Mouse (Mus musculus) layer of hippocampus, postnatal 14 days (tissue): ENCODE data around the gene Eef2. TPM values are rescaled to one million over a fixed set of nuclear protein-coding genes. Genes with fewer than 3 reads are reported as not detected.

Experiments
- total RNA-seq, 2 experiments: library from RNA; stranded (reverse); gene quantifications; 2 replicates each; pipeline ENCODE4 v1.2.3; 2021

Gene Eef2
- total RNA-seq, 2 experiments from 2014 or later, result 1,016 to 1,032 TPM

Other genes starting within 250 kb of the Eef2 start
- 10 to 100 TPM; 14.0 to 17.6 TPM for gene Gadd45b, start 246.6 kb upstream of the Eef2 start, total RNA-seq
- 100 to 1,000 TPM; 170 to 173 TPM for gene Gng7, start 161.7 kb upstream of the Eef2 start, total RNA-seq
- gene Diras1, start 151.0 kb upstream of the Eef2 start, total RNA-seq, result 100 to 1,000 TPM; 100 to 105 TPM
- gene Slc39a3, start 139.2 kb upstream of the Eef2 start, total RNA-seq, result 10 to 100 TPM; 63.9 to 70.2 TPM
- gene Sgta, start 116.5 kb upstream of the Eef2 start, total RNA-seq, result 100 to 1,000 TPM; 169 to 174 TPM
- 10 to 100 TPM; 52.6 TPM for gene Thop1, start 106.6 kb upstream of the Eef2 start, total RNA-seq
- under 1 TPM; 0.17 to 0.46 TPM for gene Creb3l3, start 77.8 kb upstream of the Eef2 start, total RNA-seq
- gene Map2k2, start 70.7 kb upstream of the Eef2 start, total RNA-seq, result 100 to 1,000 TPM; 132 to 134 TPM
- 10 to 100 TPM; 61.6 to 63.6 TPM for gene Zbtb7a, start 41.4 kb upstream of the Eef2 start, total RNA-seq
- gene Pias4, start 8.7 kb upstream of the Eef2 start, total RNA-seq, result 10 to 100 TPM; 25.9 to 28.1 TPM
- 10 to 100 TPM; 59.7 to 60.4 TPM for gene Dapk3, start 6.4 kb downstream of the Eef2 start, total RNA-seq
- not detected for gene 4930442H23Rik, start 7.2 kb downstream of the Eef2 start, total RNA-seq
- gene Nmrk2, start 25.4 kb downstream of the Eef2 start, total RNA-seq, result under 1 TPM in 1 of 2 experiments, not detected in 1; 0.26 TPM
- 100 to 1,000 TPM; 149 to 157 TPM for gene Atcay, start 54.2 kb downstream of the Eef2 start, total RNA-seq
- gene Zfr2, start 56.5 kb downstream of the Eef2 start, total RNA-seq, result 10 to 100 TPM; 58.8 to 63.0 TPM
- 100 to 1,000 TPM; 246 to 268 TPM for gene Matk, start 76.3 kb downstream of the Eef2 start, total RNA-seq
- 10 to 100 TPM; 36.5 to 50.4 TPM for gene Mrpl54, start 90.3 kb downstream of the Eef2 start, total RNA-seq
- gene Apba3, start 90.3 kb downstream of the Eef2 start, total RNA-seq, result 10 to 100 TPM; 39.9 to 41.8 TPM
- 1 to 10 TPM; 1.6 to 2.5 TPM for gene Tjp3, start 115.0 kb downstream of the Eef2 start, total RNA-seq
- gene Pip5k1c, start 116.3 kb downstream of the Eef2 start, total RNA-seq, result 100 to 1,000 TPM; 330 to 352 TPM
- gene Cactin, start 144.5 kb downstream of the Eef2 start, total RNA-seq, result 10 to 100 TPM; 22.4 to 25.8 TPM
- 1 to 10 TPM; 1.8 to 2.2 TPM for gene Tbxa2r, start 152.1 kb downstream of the Eef2 start, total RNA-seq
- 1 to 10 TPM; 1.4 to 1.5 TPM for gene Gipc3, start 166.6 kb downstream of the Eef2 start, total RNA-seq
- 10 to 100 TPM; 24.0 to 40.0 TPM for gene Hmg20b, start 173.8 kb downstream of the Eef2 start, total RNA-seq
- 10 to 100 TPM; 40.8 to 45.8 TPM for gene Mfsd12, start 180.9 kb downstream of the Eef2 start, total RNA-seq
- gene 4930404N11Rik, start 189.2 kb downstream of the Eef2 start, total RNA-seq, result 1 to 10 TPM in 1 of 2 experiments, under 1 TPM in 1; 0.92 to 1.0 TPM
- gene Fzr1, start 201.9 kb downstream of the Eef2 start, total RNA-seq, result 10 to 100 TPM; 68.6 to 73.2 TPM
- 10 to 100 TPM; 73.7 to 74.3 TPM for gene Dohh, start 207.8 kb downstream of the Eef2 start, total RNA-seq
- gene Gm48551, start 207.8 kb downstream of the Eef2 start, total RNA-seq, result 1 to 10 TPM; 3.1 to 4.5 TPM
- 1 to 10 TPM; 2.8 to 5.4 TPM for gene Gm48552, start 212.4 kb downstream of the Eef2 start, total RNA-seq
- 1 to 10 TPM; 1.1 to 1.5 TPM for gene Smim24, start 216.4 kb downstream of the Eef2 start, total RNA-seq